Mouse (Mus musculus): ENCODE measurements around the gene Gm42417. TPM values are rescaled to one million over a fixed set of nuclear protein-coding genes. Genes with fewer than 3 reads are reported as not detected.

The Gm42417 gene
- not detected in 2 replicates for polyA plus RNA-seq (2012; rRNA removed; ENCODE audit: low replicate concordance)

GRCm38 (mm10) chr1:36539186-36539585 is at the start of gene Gm42417:
TSS of gene Gm42417 (minus strand) at chr1:36539429.

GRCm38 (mm10) chr1:36558031-36558993 is 19.1 kb upstream of the Gm42417 start, which contains the start of gene Sema4c:
TSS of gene Sema4c (minus strand) at chr1:36558349.

GRCm38 (mm10) chr1:36546888-36547471 is 7.8 kb upstream of the Gm42417 start, which contains the start of gene Ankrd39:
TSS of gene Ankrd39 (minus strand) at chr1:36547445.

GRCm38 (mm10) chr1:36536783-36537182 is 2.4 kb downstream of the Gm42417 start, which contains the start of gene Ankrd23:
TSS of gene Ankrd23 (minus strand) at chr1:36536883.

GRCm38 (mm10) chr1:36511289-36512021 is 27.8 kb downstream of the Gm42417 start, which contains the start of gene Cnnm3:
TSS of gene Cnnm3 (plus strand) at chr1:36511867.

Other genes starting within 250 kb of the Gm42417 start
- gene Arid5a, start 231.7 kb downstream of the Gm42417 start, polyA plus RNA-seq (2012; rRNA removed; ENCODE audit: low replicate concordance): 28.8 and 48.6 TPM in 2 replicates
- gene Kansl3, start 170.2 kb downstream of the Gm42417 start, polyA plus RNA-seq (2012; rRNA removed; ENCODE audit: low replicate concordance): 51.6 and 53.0 TPM in 2 replicates
- gene Fer1l5, start 167.1 kb downstream of the Gm42417 start, polyA plus RNA-seq (2012; rRNA removed; ENCODE audit: low replicate concordance): not detected in 2 replicates
- gene Lman2l, start 94.2 kb downstream of the Gm42417 start, polyA plus RNA-seq (2012; rRNA removed; ENCODE audit: low replicate concordance): 17.5 and 32.1 TPM in 2 replicates
- 6.1 and 6.6 TPM in 2 replicates for gene Cnnm4, start 67.8 kb downstream of the Gm42417 start, polyA plus RNA-seq (2012; rRNA removed; ENCODE audit: low replicate concordance)
- 24.1 and 35.1 TPM in 2 replicates for gene Cnnm3, start 27.6 kb downstream of the Gm42417 start, polyA plus RNA-seq (2012; rRNA removed; ENCODE audit: low replicate concordance)
- gene Ankrd23, start 2.5 kb downstream of the Gm42417 start, polyA plus RNA-seq (2012; rRNA removed; ENCODE audit: low replicate concordance): 17.8 and 417 TPM in 2 replicates
- 20.2 and 34.2 TPM in 2 replicates for gene Ankrd39, start 8.0 kb upstream of the Gm42417 start, polyA plus RNA-seq (2012; rRNA removed; ENCODE audit: low replicate concordance)
- gene Sema4c, start 18.9 kb upstream of the Gm42417 start, polyA plus RNA-seq (2012; rRNA removed; ENCODE audit: low replicate concordance): 23.4 and 25.9 TPM in 2 replicates
- gene Fam178b, start 143.8 kb upstream of the Gm42417 start, polyA plus RNA-seq (2012; rRNA removed; ENCODE audit: low replicate concordance): 6.9 and 11.8 TPM in 2 replicates
- 516 and 630 TPM in 2 replicates for gene Cox5b, start 152.0 kb upstream of the Gm42417 start, polyA plus RNA-seq (2012; rRNA removed; ENCODE audit: low replicate concordance)
- gene 4933424G06Rik, start 170.7 kb upstream of the Gm42417 start, polyA plus RNA-seq (2012; rRNA removed; ENCODE audit: low replicate concordance): not detected in 2 replicates
- 110 and 120 TPM in 2 replicates for gene Actr1b, start 175.0 kb upstream of the Gm42417 start, polyA plus RNA-seq (2012; rRNA removed; ENCODE audit: low replicate concordance)
- gene Zap70, start 222.4 kb upstream of the Gm42417 start, polyA plus RNA-seq (2012; rRNA removed; ENCODE audit: low replicate concordance): 16.9 and 59.2 TPM in 2 replicates

Measured in mammary gland, adult 2 months (tissue).